Mouse (Mus musculus): ENCODE measurements at regions not wholly inside any gene's neighbourhood (a gene's known extent, or its start where the extent isn't known, plus 50 kb on each side); places are given as distances from the start of the nearest gene placed in this dataset.

DNA sequence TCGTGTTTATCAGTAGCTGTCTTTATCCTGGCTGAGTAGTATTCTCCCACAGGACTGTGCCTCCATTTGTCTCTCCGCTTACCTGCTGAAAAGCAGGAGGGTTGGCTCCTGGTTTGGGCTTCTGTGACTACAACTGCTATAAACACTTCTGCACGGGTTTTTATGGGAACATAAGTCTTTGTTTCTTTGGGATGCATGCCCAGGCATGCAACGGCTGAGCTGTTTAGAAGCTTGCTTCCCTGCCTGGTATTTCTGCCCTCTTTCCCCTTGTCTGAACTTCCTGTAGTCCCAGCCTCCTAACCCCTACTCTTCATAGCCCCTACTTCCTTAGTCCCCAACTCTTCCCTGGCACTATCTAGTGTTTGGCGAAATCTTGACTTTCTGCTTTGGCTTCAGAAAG is 139.6 kb upstream of the Gm26897 start:
- DNase-seq (ENCODE audit: low read depth, low spot score): peak; percentile 56

DNA sequence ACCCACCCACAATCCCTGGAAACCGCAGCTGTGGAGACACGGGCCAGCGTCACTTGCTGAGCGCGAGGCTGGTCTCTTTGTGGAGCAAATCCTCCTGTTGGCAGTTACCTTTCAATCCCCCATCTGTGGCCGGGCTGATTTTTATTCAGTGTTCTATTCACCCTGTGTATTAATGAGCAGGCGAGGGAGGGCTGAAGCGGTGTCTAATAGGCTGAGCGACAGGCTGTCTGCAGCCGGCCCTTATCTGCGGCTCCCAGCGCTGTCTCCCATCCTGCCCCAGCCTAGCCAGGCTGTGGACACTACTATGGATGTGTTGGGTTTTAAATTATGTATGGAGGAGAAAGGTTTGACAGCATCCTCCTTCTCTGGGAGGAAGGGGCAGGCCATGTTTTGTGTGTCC is 138.3 kb upstream of the Gm26897 start:
- no peak for DNase-seq (ENCODE audit: low read depth, low spot score)

DNA sequence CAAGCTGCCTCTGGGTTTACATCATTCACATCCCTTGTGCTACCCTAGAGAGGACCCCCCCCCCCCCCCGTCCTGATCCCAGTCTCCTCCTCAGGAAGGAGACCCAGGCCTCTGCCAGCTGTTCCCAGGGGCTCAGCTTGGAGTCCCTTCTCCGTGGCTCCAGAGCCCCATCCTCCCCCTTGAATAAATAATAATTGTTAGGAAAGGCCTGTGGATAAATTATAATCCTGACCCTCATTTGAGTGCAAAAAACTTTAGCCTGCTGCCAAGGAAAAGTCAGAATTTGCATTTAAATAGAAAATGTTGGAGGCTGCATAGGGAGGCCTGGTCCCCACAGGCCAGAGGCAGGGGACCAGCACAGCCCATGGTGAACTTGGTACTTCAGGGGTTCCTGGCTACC is 136.0 kb upstream of the Gm26897 start:
- no peak for DNase-seq (ENCODE audit: low read depth, low spot score)

DNA sequence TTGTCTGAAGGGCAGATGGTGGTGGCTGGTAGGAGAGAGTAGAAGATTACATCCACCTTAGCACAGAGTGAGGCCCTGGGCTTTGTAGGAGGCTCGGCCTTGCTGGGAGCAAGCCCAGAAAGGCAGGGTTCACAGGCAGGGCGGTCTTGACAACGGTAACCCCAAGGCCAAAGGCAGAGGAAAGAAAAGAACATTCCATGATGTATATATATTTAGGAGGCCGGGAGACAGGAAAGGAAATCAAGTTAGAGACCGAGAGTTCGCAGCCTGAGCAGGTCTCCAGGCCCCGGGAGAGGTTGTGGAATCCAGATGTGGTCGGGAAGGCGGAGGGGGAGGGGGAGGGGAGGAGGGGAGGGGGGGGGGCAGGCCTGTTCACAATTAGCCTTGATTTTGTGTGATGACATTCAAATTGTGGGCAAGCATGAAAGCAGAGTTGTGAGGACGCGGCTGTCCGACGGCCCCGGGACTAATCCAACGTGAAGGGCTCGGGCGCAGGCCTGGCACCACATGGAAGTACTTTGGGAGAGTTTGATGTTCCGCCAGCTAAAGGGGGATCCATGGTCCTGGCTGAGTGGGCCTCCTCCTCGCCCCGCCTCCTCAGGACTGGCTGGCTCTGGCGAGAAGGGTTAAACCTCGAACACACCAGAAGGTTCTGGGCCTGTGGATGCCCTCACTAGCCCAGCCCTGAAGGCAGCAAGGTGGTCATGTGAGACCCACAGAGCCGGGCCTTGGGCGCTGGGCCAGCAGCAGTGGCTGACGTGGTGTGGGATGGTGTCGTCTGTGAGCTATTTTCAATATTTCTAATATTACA is 131.8 kb upstream of the Gm26897 start:
- no peak for DNase-seq (ENCODE audit: low read depth, low spot score)

DNA sequence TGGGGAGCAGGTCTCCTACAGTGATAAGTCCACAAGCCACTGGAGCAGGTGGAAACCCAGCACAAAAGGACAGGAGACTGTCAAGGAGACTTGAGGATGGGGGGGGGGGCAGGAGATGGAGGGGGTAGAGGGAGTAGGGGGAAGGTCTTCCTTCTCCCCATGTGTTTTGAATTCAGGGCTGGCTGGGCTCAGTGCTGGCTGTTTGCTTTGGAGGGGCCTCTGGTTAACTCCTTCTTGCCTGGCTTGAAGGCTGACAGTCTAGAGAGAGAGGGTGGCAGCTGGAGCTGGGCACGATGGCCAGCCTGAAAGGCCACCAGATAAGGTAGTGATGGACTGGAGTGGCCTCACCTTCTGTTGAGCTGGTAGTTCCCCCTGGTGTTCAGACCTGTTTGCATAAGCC is 120.0 kb upstream of the Gm26897 start:
- DNase-seq (ENCODE audit: low read depth, low spot score): no peak

DNA sequence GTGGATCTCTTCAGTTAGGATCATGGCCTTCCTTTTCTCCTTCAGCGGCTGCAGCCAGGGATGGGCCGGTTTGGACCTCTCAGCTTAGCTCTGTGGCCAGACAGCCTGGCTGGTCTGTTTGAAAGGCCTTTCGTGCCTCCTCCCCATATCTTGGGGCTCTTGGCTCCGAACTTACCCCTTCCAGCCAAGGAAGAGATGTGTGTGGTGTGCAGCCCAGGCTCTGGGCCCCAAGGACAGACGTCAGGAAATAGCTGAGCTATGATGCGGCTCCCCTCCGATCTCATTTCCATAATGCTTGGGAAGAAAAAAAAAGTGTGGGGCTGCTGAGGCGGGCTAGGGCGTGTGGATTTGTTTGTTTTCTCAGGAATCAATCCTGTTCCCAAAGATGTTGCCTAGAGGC is 113.8 kb upstream of the Gm26897 start:
- no peak for DNase-seq (ENCODE audit: low read depth, low spot score)

DNA sequence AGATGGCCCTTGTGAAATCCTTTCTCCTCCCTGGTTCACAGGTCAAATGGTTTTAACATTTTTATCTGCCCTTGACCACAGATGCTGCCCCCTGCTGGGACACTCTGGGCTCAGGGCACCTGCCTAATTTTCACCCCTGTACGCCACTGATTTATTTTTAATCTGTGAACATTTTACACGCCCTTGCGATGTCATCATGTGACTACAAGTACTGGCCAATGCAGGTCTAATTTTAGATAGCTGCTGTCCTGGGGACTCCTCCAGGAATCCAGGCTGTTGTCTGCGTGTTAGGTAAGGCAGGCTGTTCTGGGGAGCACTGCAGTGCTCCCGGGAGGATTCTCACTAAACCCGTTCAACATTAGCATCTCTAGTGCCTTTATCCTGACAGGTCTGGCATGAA is 113.1 kb upstream of the Gm26897 start:
- no peak for DNase-seq (ENCODE audit: low read depth, low spot score)

DNA sequence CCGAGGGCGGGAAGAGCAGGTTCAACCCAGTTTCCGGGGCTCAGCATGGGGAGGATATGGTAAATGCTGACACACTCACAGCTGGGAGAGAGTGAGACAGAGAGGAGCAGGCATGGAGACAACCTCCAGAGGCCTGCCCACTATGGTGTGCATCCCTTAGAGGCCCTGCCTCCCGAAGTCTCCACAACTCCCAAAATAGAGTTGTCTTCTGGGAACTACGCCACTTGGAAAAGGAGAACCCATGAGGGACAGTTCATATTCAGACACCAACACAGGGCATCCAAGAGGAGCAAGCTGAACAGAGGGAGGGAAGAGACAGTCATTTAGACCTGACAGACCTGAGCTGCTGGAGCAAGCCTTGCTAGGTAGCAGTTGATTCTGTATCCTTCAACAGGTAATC is 111.2 kb upstream of the Gm26897 start:
- DNase-seq (ENCODE audit: low read depth, low spot score): peak; percentile 66

DNA sequence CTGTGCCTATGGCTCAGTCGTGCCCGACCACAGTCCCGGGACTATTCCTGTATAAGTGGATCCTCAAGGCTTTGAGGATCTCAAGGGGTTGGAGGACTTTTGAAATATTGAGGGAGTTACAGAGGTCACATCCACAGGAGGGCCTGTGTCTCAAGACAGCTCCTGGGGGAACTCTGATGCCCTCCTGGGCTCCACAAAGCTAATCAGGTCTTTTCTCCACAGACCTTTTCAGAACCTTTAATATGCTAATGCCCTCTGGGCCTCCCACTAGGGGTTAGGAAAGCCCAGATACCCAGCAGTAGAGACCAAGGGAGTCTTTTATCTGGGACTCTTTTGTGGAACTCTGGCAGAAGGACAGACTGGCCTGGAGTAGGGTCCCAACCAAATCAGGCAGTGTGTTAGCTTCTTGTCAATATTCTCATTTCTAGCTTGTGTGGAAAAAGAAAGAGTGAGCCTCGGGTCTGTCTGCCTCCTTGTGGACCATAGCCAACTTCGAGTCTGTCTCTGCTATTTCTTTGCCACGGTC is 107.4 kb upstream of the Gm26897 start:
- peak; percentile 54 for DNase-seq (ENCODE audit: low read depth, low spot score)

DNA sequence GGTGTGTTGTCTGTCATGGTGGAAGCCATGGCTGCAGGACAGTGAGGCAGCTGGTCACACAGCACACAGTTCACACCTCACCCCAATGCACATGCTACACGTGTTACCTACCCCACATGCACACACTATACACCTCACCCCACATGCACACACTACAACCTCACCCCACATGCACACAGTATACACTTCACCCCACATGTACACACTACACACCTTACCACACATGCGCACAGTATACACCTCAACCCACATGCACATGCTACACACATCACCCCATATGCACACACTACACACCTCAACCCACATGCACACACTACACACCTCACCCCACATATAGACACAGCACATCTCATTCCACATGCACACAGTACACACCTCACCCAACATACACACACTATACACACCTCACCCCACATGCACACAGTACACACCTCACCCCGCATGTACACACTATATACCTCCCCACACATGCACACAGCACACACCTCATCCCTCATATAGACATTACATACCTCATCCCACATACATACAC is 103.3 kb upstream of the Gm26897 start:
- DNase-seq (ENCODE audit: low read depth, low spot score): no peak

DNA sequence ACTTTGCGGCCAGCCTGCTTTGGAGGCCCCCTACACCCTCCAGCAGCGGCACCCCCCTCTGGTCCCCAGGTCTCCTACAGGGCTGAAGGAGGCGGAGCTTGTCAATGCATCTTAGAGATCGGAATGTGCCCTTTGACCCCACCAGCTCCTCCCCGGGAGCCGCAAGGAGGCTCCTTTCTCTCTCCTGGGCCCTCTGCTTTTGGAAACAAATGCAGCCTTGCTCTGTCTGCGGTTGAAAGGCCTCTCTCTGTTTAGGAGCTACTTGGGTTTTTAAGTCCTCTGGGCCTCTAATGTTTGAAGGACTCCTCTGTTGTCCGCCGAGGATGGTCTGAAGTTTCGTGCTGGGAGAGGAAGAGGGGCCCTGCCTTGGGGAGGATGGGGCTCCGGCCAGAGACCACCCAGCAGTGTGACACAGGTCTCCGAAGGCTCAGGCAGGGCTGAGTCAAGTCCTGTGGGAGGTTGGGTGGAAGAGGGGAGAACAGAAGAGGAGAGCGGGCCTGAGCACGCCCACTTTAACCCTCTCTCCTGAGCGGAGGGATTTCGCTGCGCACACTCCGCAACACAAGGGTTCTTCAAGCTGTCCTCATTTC is 102.1 kb upstream of the Gm26897 start:
- DNase-seq (ENCODE audit: low read depth, low spot score): peak; percentile 83

DNA sequence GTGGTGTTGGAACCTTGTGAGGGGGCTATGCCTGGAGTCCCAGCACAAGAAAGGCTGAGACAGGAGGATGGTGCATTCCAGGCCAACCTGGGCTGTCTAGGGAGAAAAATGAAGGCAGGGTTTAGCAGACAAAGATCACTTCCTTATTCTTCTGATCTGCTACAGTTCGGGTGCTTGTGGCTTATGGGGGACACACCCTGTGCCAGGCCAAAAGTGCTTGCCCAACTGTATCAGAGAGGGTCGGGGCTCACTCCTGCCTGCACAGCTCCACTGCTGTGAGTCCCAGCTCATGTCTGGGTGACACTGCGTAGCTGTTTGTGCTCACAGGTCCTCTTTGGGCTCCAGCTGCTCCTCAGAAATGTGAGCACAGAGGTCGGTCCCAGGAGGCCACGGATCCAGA is 98.6 kb upstream of the Gm26897 start:
- no peak for DNase-seq (ENCODE audit: low read depth, low spot score)

DNA sequence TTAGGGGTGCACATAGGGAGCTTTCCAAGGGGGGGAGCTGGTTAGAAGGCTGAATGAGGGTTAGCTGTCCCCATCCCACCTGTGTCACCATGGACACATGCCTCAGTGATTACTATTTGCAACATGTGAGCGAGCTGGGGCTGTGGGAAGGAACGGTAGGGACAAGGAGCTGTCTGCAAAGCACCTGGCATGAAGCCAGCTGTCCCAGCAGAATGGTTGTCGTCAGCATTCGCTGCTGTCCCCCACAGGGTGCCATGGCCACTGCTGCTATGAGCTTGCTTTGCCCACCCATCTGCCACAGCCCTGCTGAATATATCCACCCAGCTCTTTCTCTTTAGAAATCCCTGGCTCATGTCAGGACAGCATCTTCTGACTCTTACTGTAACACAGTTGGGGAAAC is 96.8 kb upstream of the Gm26897 start:
- DNase-seq (ENCODE audit: low read depth, low spot score): no peak

DNA sequence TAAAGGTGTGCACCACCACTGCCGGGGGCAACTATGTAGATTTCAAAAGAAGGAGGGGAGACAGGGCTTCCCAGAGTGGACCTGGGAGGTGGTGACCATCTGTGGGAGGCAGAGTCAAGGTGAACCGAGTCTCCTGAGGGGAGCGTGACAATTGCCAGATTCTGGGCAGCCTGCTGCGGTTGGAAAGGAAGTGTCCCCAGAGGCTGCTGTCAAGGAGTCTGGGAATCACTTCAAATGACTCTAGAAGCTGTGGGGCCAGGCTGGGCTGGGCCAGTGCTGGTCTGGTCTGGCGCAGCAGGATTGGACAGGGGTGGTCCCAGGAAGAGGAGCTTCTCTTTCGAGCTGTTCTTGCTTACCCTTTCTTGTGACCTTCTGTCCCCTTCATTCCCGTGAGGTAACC is 95.4 kb upstream of the Gm26897 start:
- no peak for DNase-seq (ENCODE audit: low read depth, low spot score)

DNA sequence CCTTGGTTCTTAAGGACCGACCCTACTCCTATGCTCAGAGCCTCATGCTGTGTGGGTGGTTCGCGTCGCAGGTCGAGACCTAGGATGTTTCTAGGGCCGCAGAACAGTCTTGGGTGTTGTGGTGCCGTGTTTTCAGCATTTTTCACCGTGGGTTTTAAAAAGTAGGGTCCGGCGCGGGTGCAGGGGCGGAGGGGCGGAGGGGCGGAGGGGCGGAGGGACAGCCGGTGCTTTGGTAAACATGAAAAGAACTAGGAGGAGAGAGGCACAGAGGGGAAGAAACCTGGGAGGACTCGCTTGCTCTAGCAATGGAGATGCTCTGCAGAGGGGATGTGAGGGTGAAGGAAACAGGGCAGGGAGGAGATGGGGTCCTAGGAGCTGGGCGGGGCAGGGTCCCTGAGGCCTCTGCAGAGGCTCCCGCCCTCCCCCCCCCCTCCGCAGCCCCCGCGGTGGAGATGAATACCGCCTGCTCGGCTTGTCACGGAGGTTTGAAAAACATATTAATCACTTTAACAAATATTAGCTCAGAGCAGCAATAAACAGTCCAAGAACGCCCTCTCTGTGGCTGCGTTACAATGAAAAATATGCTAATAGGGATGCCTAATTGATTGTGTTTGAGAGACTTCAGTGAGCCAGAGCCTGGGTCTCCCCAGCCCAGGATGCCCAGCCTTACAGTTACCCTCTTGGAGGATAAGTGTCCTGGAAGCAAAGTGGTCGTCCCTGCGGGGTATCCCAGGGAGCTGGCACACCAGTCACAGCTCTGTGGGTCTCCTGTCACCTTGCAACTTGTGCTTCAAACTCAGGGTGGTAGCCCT is 94.0 kb upstream of the Gm26897 start:
- no peak for DNase-seq (ENCODE audit: low read depth, low spot score)

DNA sequence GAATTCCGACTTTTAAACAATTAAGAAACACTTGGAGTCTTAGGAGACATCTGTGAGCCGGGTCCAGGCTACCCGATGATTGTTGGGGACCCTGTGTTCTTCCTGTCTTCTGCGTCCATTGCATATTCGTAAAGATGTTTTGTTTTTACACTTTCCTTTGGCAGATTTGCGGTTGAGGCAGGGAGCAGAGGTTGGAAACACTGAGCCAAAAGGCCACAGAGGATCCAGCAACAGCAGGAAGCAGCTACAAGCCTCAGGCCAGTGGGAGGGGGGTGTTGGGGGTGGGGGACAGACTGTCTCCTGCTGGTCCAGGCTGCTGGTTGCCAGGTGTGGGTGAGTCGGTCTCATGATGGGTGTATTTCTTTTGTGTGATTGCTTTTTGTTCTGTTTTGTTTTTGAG is 92.7 kb upstream of the Gm26897 start:
- no peak for DNase-seq (ENCODE audit: low read depth, low spot score)

DNA sequence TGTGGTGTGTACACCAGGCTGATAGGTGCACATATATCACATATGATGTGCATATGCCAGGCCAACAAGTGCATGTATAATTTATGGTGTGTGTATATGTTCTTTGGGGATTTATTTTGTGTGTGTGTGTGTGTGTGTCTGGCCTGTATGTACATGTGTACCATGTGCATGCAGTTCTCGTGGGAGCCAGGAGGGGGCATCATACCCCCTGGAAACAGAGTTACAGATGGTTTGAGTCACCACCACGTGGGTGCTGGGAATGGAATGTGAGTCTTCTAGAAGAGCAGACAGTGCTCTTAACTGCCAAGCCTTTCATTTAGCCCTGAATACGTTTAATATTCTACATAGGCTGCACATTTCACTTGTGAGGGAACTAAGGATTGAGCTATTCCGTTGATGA is 92.0 kb upstream of the Gm26897 start:
- peak; percentile 58 for DNase-seq (ENCODE audit: low read depth, low spot score)

DNA sequence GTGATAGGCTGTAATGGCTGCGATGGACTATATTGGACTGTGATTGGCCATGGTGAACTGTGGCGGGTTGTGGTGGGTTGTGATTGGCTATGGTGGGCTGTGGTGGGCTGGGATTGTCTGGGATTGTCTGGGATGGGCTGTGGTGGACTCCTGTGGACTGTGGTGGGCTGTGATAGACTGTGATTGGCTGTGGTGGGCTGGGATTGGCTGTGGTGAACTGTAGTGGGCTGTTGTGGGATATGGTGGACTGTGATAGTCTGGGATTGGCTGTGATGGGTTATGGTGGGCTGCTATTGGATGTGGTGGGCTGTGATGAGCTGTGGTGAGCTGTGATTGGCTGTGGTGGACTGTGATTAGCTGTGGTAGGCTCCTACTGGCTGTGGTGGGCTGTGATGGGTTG is 89.6 kb upstream of the Gm26897 start:
- peak; percentile 48 for DNase-seq (ENCODE audit: low read depth, low spot score)

DNA sequence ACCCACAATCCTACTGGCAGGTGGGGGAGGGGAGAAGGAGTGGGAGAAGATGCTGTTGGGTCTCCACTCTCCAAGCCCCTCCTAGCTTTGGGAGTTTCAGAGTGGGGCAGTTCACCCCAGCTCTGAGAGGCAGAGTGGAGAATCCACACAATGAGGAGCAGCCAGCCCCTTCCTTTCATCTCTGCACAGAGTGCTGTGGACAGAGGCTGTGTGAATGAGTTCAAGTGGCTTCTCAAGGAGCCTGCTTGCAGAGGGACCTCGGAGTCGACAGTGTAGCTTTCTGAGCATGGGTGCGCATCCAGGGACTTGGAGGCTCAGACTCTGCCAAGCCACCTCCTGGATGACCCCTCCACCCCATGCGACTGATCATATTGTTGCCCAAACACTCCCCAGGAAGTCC is 88.9 kb upstream of the Gm26897 start:
- DNase-seq (ENCODE audit: low read depth, low spot score): no peak

DNA sequence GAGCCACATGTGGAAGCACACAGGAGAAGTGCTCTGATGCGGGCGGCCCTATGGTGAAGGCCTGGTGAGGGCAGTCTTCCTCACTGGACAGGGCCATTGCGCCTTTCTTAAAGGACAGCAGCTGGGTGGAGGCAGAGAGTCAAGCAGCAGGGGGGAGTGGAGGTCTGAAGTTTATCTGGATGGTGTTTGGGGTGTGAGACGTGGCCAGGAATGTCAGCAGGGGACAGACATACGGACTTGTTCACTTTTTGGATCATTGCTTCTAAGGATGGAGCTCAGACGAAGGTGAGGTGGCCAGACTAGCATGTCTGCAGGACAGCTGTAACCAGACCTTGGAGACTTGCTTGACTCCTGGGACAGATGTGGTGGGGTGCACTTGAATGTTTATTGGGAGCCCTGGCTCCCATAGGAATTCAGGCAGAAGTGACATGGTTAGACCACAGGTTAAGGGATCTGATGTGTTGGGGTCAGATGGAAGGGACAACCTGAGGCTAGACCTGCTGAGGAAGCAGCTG is 86.0 kb upstream of the Gm26897 start:
- no peak for DNase-seq (ENCODE audit: low read depth, low spot score)

DNA sequence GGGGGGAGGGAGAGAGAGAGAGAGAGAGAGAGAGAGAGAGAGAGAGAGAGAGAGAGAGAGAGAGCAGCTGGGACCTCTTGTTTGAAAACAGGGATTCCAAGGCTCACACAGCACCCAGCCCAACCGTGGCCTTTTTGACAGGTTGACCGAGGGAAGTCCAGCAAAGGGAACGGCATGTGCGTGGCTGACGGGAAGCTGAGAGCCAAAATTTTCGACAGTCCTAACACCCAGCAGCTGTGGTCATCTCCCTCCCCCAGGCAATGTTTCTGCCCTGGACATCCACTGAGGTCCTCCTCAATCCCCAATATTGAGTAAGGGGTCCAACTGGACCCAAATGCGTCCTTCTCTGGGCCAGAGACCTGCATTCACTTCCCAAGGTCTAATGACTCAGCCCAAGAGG is 85.2 kb upstream of the Gm26897 start:
- no peak for DNase-seq (ENCODE audit: low read depth, low spot score)

DNA sequence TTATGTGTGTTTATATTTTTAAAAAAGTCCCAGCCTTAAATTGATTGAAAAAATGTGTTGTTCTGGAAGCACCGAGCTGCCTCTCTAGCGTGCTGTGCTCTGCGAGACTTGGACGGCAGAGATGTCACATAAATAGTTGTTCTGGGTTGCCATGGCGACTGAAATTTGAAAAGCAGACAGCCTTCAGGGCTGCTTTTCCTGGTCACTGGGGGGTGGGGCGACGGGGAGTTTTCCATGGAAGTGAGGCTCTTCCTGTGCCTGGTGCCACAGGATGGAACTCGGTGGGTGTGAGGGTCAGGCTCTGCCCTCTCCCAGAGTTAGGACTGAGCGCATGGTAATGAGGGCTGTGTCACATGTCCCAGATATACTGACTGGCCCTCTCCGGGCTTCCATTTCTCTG is 84.7 kb upstream of the Gm26897 start:
- DNase-seq (ENCODE audit: low read depth, low spot score): peak; percentile 47

Data from ZHBTc4 (cell line).